ENCODE assay signal across 7 mouse cellular contexts in the genomic region with DNA sequence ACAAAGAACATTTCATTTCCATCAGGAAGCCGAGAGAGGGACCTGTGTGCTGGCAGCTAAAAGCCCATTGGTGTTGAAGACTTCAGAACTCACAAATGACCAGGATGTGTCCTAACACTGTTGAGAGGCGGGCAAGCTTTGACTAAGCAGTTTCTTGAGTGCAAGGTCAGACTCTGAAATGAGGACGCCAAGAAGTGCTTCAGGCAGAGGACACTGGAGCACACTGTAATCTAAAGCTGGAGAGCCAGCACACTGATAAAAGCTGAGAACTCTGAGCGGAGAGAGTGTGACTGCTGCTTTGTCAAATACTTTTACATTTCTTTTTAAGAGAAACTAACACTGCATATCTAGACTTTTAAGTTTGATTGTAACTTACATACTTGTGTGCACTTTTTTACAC.
DNase-seq lines count a peak whose midpoint lies in the region; ATAC-seq and TF ChIP-seq lines count a peak whose summit lies in the region.

No protein-coding gene starts in this region.

- TF ChIP-seq EP300 in MEL (IDR thresholded peaks at IDR 0.05; ENCODE audit: low read depth in 1 of 2, low read length in 2 of 2): no peak; a peak in 1 of 4 replicates

- H3K79me2 ChIP-seq in MEL (ENCODE audit: control insufficient read depth, insufficient read depth, low read length, poor library complexity): no peaks in the 10 kb centered on the region

- TF ChIP-seq POLR2A in MEL (IDR thresholded peaks at IDR 0.05; ENCODE audit: control insufficient read depth in 1 of 2, insufficient read depth in 1 of 2, low read depth in 1 of 2, low read length in 2 of 2, poor library complexity in 1 of 2): 0 out of 4 replicates have a peak, but pooled peaks of 1 of the 2 experiments have one; percentile 17
- TF ChIP-seq POLR2A in bone marrow, adult 2 months (IDR thresholded peaks at IDR 0.05; ENCODE audit: borderline replicate concordance, control insufficient read depth, low read depth, low read length): no peak

- peaks cover 16 to 30% of the 10 kb centered on the region in 2 experiments for H3K4me1 ChIP-seq in MEL (ENCODE audit: control insufficient read depth in 1 of 2, insufficient read depth in 2 of 2, low read length in 2 of 2)
- H3K4me1 ChIP-seq in bone marrow, adult 2 months (ENCODE audit: control insufficient read depth, insufficient read depth, low read length): peaks cover 8% of the 10 kb centered on the region
- H3K4me1 ChIP-seq in intestine, postnatal 0 days (replicated peaks; ENCODE audit: control insufficient read depth, insufficient read depth, low read length): no peaks in the 10 kb centered on the region

- H3K4me3 ChIP-seq in MEL (ENCODE audit: control insufficient read depth in 1 of 2, insufficient read depth in 1 of 2, low read depth in 2 of 2, low read length in 2 of 2): peak overlapping the region; percentile 56
- H3K4me3 ChIP-seq in bone marrow, adult 2 months (replicated peaks; ENCODE audit: control insufficient read depth, low read depth, low read length): no peak overlapping the region
- no peak overlapping the region for H3K4me3 ChIP-seq in intestine, postnatal 0 days (ENCODE audit: low read depth, low read length)

- no peak for TF ChIP-seq CTCF in MEL (IDR thresholded peaks at IDR 0.05 in 2 of 3, conservative IDR thresholded peaks at IDR 0.05 in 1 of 3; ENCODE audit: control insufficient read depth in 1 of 3, insufficient read depth in 1 of 3, low read depth in 2 of 3, low read length in 3 of 3, poor library complexity in 1 of 3, severe bottlenecking in 1 of 3)
- TF ChIP-seq CTCF in bone marrow, adult 2 months (IDR thresholded peaks at IDR 0.05; ENCODE audit: control insufficient read depth, insufficient read depth, low read length): no peak
- TF ChIP-seq CTCF in intestine, postnatal 0 days (IDR thresholded peaks at IDR 0.05; ENCODE audit: low read depth): no peak

- H3K9me3 ChIP-seq in MEL (replicated peaks; ENCODE audit: insufficient read depth, low read length): no peaks in the 10 kb centered on the region
- H3K9me3 ChIP-seq in intestine, postnatal 0 days (ENCODE audit: control insufficient read depth): no peaks in the 10 kb centered on the region

- intact Hi-C loops in gastrocnemius, postnatal 14 days (cut with DNase I; ENCODE audit: low total_unique reads): no loop called here

- peak overlapping the region; percentile 96 for H3K27ac ChIP-seq in MEL (ENCODE audit: control insufficient read depth, low read depth, low read length)
- peak overlapping the region; percentile 50; the same call in 1 of the 2 replicates for H3K27ac ChIP-seq in bone marrow, adult 2 months (ENCODE audit: control insufficient read depth, insufficient read depth, low read depth, low read length, poor library complexity)
- H3K27ac ChIP-seq in intestine, postnatal 0 days (ENCODE audit: low read depth, low read length): peak overlapping the region; percentile 35

- H3K36me3 ChIP-seq in MEL (ENCODE audit: control insufficient read depth in 1 of 2, insufficient read depth in 2 of 2, low read length in 2 of 2): peaks cover 0 to 27% of the 10 kb centered on the region in 2 experiments; a peak in 2 of 4 replicates
- no peaks in the 10 kb centered on the region for H3K36me3 ChIP-seq in intestine, postnatal 0 days (ENCODE audit: control insufficient read depth, insufficient read depth)

- WGBS in bone marrow, adult 2 months: 21% methylated on average over 4 of the region's 4 CpGs
- 64% methylated on average over 4 of the region's 4 CpGs for WGBS in intestine, postnatal 0 days

- H3K9ac ChIP-seq in MEL (ENCODE audit: control insufficient read depth, low read depth, low read length, poor library complexity, severe bottlenecking): peak overlapping the region; percentile 38
- no peak overlapping the region for H3K9ac ChIP-seq in intestine, postnatal 0 days (ENCODE audit: low read depth, low read length)

- no peak for TF ChIP-seq RAD21 in MEL (IDR thresholded peaks at IDR 0.05; ENCODE audit: low read depth, low read length)

- no peak overlapping the region for H3K4me2 ChIP-seq in intestine, postnatal 0 days (replicated peaks; ENCODE audit: low read depth)

- peak; percentile 68 for DNase-seq in MEL (ENCODE audit: low read depth, low spot score)
- peak; percentile 29 for DNase-seq in lung, postnatal 25 days (ENCODE audit: low spot score)
- no peak for DNase-seq in cerebellum, postnatal 10 days
- no peak for DNase-seq in urinary bladder, adult 2 months (ENCODE audit: low spot score)
- no peak for DNase-seq in gastrocnemius, postnatal 14 days

- peaks cover 0 to 1% of the 10 kb centered on the region in 2 experiments; a peak in 1 of 4 replicates for H3K27me3 ChIP-seq in MEL (ENCODE audit: control insufficient read depth in 1 of 2, insufficient read depth in 2 of 2, low read length in 2 of 2)
- no peaks in the 10 kb centered on the region for H3K27me3 ChIP-seq in intestine, postnatal 0 days (replicated peaks; ENCODE audit: control insufficient read depth, insufficient read depth, low read length)

- no peak for ATAC-seq in intestine, postnatal 0 days

TF ChIP-seq in MEL, 35 proteins besides CTCF, POLR2A, EP300 and RAD21:
- TF ChIP-seq ZMIZ1 (IDR thresholded peaks at IDR 0.05; ENCODE audit: low read depth, low read length): no peak
- peak; percentile 64 for TF ChIP-seq GATA1 (IDR thresholded peaks at IDR 0.05; ENCODE audit: low read depth, low read length)
- no peak for TF ChIP-seq MXI1 (IDR thresholded peaks at IDR 0.05; ENCODE audit: low read depth, low read length)
- TF ChIP-seq ZNF384 (IDR thresholded peaks at IDR 0.05; ENCODE audit: low read depth, low read length): no peak

Comparison
In these comparisons a context has a peak if more than half of its experiments do, and no peak if none do; other contexts are left out.
1. DNase-seq: peak in MEL (single experiment) and lung, postnatal 25 days (single experiment); none in cerebellum, postnatal 10 days (0 of 2), urinary bladder, adult 2 months (single experiment) and gastrocnemius, postnatal 14 days (single experiment).
2. H3K27ac ChIP-seq: peak in every context shown above with its lines; median percentile 96 in MEL; 50 in bone marrow, adult 2 months; 35 in intestine, postnatal 0 days.
3. H3K4me3 ChIP-seq: peak in MEL (2 of 2); none in bone marrow, adult 2 months (single experiment) and intestine, postnatal 0 days (single experiment).